Mouse (Mus musculus) stomach, adult 2 months (tissue): ENCODE results near the gene Gm49403. TPM values are rescaled to one million over a fixed set of nuclear protein-coding genes. Genes with fewer than 3 reads are reported as not detected.

Experiments used
- polyA plus RNA-seq: library from polyadenylated mRNA; depleted of rRNA; stranded (reverse); fragments of >200 nt; gene quantifications from 2 replicates; pipeline ENCODE4 v1.2.3, GENCODE M21; 2012; rRNA removed

Gene Gm49403
- not detected in 2 replicates for polyA plus RNA-seq

GRCm38 (mm10) chr19:8883616-8884015, at the start of gene Gm49403, which contains the start of gene Lbhd1:
Gene Gm49403 (plus strand): TSS chr19:8883930.
Gene Lbhd1 (plus strand): TSS chr19:8883732.

GRCm38 (mm10) chr19:8837251-8837791, 46.4 kb upstream of the Gm49403 start, which contains the start of gene Bscl2:
Gene Bscl2 (plus strand): TSS chr19:8837467.

GRCm38 (mm10) chr19:8839103-8839907, 44.4 kb upstream of the Gm49403 start, which contains the start of gene Gng3:
Gene Gng3 (minus strand): TSS chr19:8839194.

GRCm38 (mm10) chr19:8850402-8850901, 33.3 kb upstream of the Gm49403 start, which contains the start of gene Lrrn4cl:
Gene Lrrn4cl (plus strand): TSS chr19:8850768.

GRCm38 (mm10) chr19:8871267-8872186, 12.2 kb upstream of the Gm49403 start, which contains the start of gene Ubxn1:
Gene Ubxn1 (plus strand): TSS chr19:8871496.

GRCm38 (mm10) chr19:8880311-8881033, 3.3 kb upstream of the Gm49403 start, which contains the start of gene Uqcc3:
Gene Uqcc3 (minus strand): TSS chr19:8880923.

GRCm38 (mm10) chr19:8888511-8889385, 5.0 kb downstream of the Gm49403 start, which contains the start of the genes 1810009A15Rik and Gm49416:
Gene 1810009A15Rik (plus strand): TSS chr19:8888853.
Gene Gm49416 (plus strand): TSS chr19:8888926.

GRCm38 (mm10) chr19:8892829-8893766, 9.4 kb downstream of the Gm49403 start, which contains the start of gene Ints5:
Gene Ints5 (plus strand): TSS chr19:8893005.

GRCm38 (mm10) chr19:8897865-8898495, 14.2 kb downstream of the Gm49403 start, which contains the start of gene Ganab:
Gene Ganab (plus strand): TSS chr19:8898071.

GRCm38 (mm10) chr19:8920073-8920736, 36.5 kb downstream of the Gm49403 start, which contains the start of gene B3gat3:
Gene B3gat3 (plus strand): TSS chr19:8920374.

GRCm38 (mm10) chr19:8929224-8930088, 45.7 kb downstream of the Gm49403 start, which contains the start of the genes Rom1 and Eml3:
Gene Rom1 (minus strand): TSS chr19:8929356.
Gene Eml3 (plus strand): TSS chr19:8929552.

Other genes starting within 250 kb of the Gm49403 start
- 2.4 and 2.8 TPM in 2 replicates for gene Chrm1, start 220.1 kb upstream of the Gm49403 start, polyA plus RNA-seq
- gene Slc3a2, start 160.6 kb upstream of the Gm49403 start, polyA plus RNA-seq, result 59.0 and 70.9 TPM in 2 replicates
- gene Wdr74, start 148.1 kb upstream of the Gm49403 start, polyA plus RNA-seq, result 13.9 and 17.6 TPM in 2 replicates
- not detected in 2 replicates for gene 1700092M07Rik, start 143.2 kb upstream of the Gm49403 start, polyA plus RNA-seq
- gene Stx5a, start 142.5 kb upstream of the Gm49403 start, polyA plus RNA-seq, result 28.6 and 29.7 TPM in 2 replicates
- 24.7 and 38.5 TPM in 2 replicates for gene Nxf1, start 126.9 kb upstream of the Gm49403 start, polyA plus RNA-seq
- gene Tmem223, start 112.9 kb upstream of the Gm49403 start, polyA plus RNA-seq, result 107 and 138 TPM in 2 replicates
- 63.5 and 70.7 TPM in 2 replicates for gene Tmem179b, start 109.5 kb upstream of the Gm49403 start, polyA plus RNA-seq
- 5.5 and 9.3 TPM in 2 replicates for gene Taf6l, start 97.5 kb upstream of the Gm49403 start, polyA plus RNA-seq
- 9.7 and 10.4 TPM in 2 replicates for gene Polr2g, start 85.4 kb upstream of the Gm49403 start, polyA plus RNA-seq
- gene Zbtb3, start 81.4 kb upstream of the Gm49403 start, polyA plus RNA-seq, result 0.48 and 0.78 TPM in 2 replicates
- gene Ttc9c, start 64.6 kb upstream of the Gm49403 start, polyA plus RNA-seq, result 1.4 and 2.1 TPM in 2 replicates
- 4.1 and 4.8 TPM in 2 replicates for gene Hnrnpul2, start 63.9 kb upstream of the Gm49403 start, polyA plus RNA-seq
- gene AC129217.1, start 54.2 kb upstream of the Gm49403 start, polyA plus RNA-seq, result 0.61 TPM in 1 of 2 replicates, not detected in the other
- 102 and 130 TPM in 2 replicates for gene Bscl2, start 46.5 kb upstream of the Gm49403 start, polyA plus RNA-seq
- 0.41 and 0.42 TPM in 2 replicates for gene Gng3, start 44.7 kb upstream of the Gm49403 start, polyA plus RNA-seq
- 1.0 and 1.1 TPM in 2 replicates for gene Lrrn4cl, start 33.2 kb upstream of the Gm49403 start, polyA plus RNA-seq
- 92.0 and 115 TPM in 2 replicates for gene Ubxn1, start 12.4 kb upstream of the Gm49403 start, polyA plus RNA-seq
- 7.5 and 9.7 TPM in 2 replicates for gene Uqcc3, start 3.0 kb upstream of the Gm49403 start, polyA plus RNA-seq
- gene Lbhd1, start 198 bp upstream of the Gm49403 start, polyA plus RNA-seq, result 0.36 and 0.58 TPM in 2 replicates
- 2.3 and 2.6 TPM in 2 replicates for gene 1810009A15Rik, start 4.9 kb downstream of the Gm49403 start, polyA plus RNA-seq
- 0.21 TPM in 1 of 2 replicates, not detected in the other for gene Gm49416, start 5.0 kb downstream of the Gm49403 start, polyA plus RNA-seq
- gene Ints5, start 9.1 kb downstream of the Gm49403 start, polyA plus RNA-seq, result 12.8 and 15.7 TPM in 2 replicates
- gene Ganab, start 14.1 kb downstream of the Gm49403 start, polyA plus RNA-seq, result 23.0 and 34.6 TPM in 2 replicates
- gene B3gat3, start 36.4 kb downstream of the Gm49403 start, polyA plus RNA-seq, result 51.9 and 68.6 TPM in 2 replicates
- gene Rom1, start 45.4 kb downstream of the Gm49403 start, polyA plus RNA-seq, result 10.0 and 15.1 TPM in 2 replicates
- gene Eml3, start 45.6 kb downstream of the Gm49403 start, polyA plus RNA-seq, result 27.6 and 30.6 TPM in 2 replicates
- 7.1 and 8.7 TPM in 2 replicates for gene Mta2, start 57.9 kb downstream of the Gm49403 start, polyA plus RNA-seq
- gene Tut1, start 69.9 kb downstream of the Gm49403 start, polyA plus RNA-seq, result 6.5 and 9.3 TPM in 2 replicates
- 33.9 and 55.8 TPM in 2 replicates for gene Eef1g, start 83.1 kb downstream of the Gm49403 start, polyA plus RNA-seq
- gene Ahnak, start 105.4 kb downstream of the Gm49403 start, polyA plus RNA-seq, result 6.4 and 12.5 TPM in 2 replicates
- 24.1 and 42.4 TPM in 2 replicates for gene Scgb1a1, start 204.0 kb downstream of the Gm49403 start, polyA plus RNA-seq